ENCODE assay signal across 8 mouse cellular contexts in genomic region chr16:63857561-63857960, GRCm38 (mm10). TPM values are rescaled to one million over a fixed set of nuclear protein-coding genes. Genes with fewer than 3 reads are reported as not detected.
DNase-seq lines count a peak whose midpoint lies in the region; ATAC-seq lines count a peak whose summit lies in the region.

No protein-coding gene starts in this region.

- H3K9me3 ChIP-seq in limb, embryonic 10.5 days (replicated peaks), result no peaks in the 10 kb centered on the region
- H3K9me3 ChIP-seq in neural tube, embryonic 12.5 days, result no peaks in the 10 kb centered on the region

- peaks cover 29% of the 10 kb centered on the region; the same call in 1 of the 2 replicates for H3K27me3 ChIP-seq in limb, embryonic 10.5 days (ENCODE audit: low read depth, poor library complexity, severe bottlenecking)
- H3K27me3 ChIP-seq in neural tube, embryonic 12.5 days (replicated peaks), result no peaks in the 10 kb centered on the region

- DNase-seq in cerebellum, adult 11-12 months, result no peak
- DNase-seq in right cerebral cortex, adult 18-20 months, result peak; percentile 10
- DNase-seq in right cerebral cortex, postnatal 14 days, result no peak
- DNase-seq in limb, embryonic 10.5 days (ENCODE audit: low spot score), result no peak
- DNase-seq in urinary bladder, postnatal 4 days (ENCODE audit: low spot score in 2 of 2), result no peak
- no peak for DNase-seq in right cerebral cortex, postnatal 25 days

- H3K4me1 ChIP-seq in limb, embryonic 10.5 days, result peaks cover 35% of the 10 kb centered on the region
- peaks cover 4% of the 10 kb centered on the region; the same call in 1 of the 2 replicates for H3K4me1 ChIP-seq in neural tube, embryonic 12.5 days

- peak; percentile 23; the same call in 1 of the 2 replicates for ATAC-seq in cerebellum, adult (ENCODE audit: insufficient number of reproducible peaks, low FRiP score, low TSS enrichment)
- ATAC-seq in neural tube, embryonic 12.5 days (ENCODE audit: low FRiP score, low read depth), result peak; percentile 45

- under 1% methylated on average over 11 of the region's 11 CpGs for WGBS in limb, embryonic 10.5 days
- under 1% methylated on average over 11 of the region's 11 CpGs for WGBS in neural tube, embryonic 12.5 days

- peak overlapping the region; percentile 62 for H3K4me3 ChIP-seq in limb, embryonic 10.5 days
- H3K4me3 ChIP-seq in neural tube, embryonic 12.5 days, result peak overlapping the region; percentile 59

- H3K36me3 ChIP-seq in limb, embryonic 10.5 days, result no peaks in the 10 kb centered on the region
- H3K36me3 ChIP-seq in neural tube, embryonic 12.5 days, result no peaks in the 10 kb centered on the region

- peak overlapping the region; percentile 64 for H3K9ac ChIP-seq in neural tube, embryonic 12.5 days

- H3K4me2 ChIP-seq in neural tube, embryonic 12.5 days (replicated peaks), result peak overlapping the region; percentile 73

- H3K27ac ChIP-seq in limb, embryonic 10.5 days, result peak overlapping the region; percentile 84
- H3K27ac ChIP-seq in neural tube, embryonic 12.5 days, result peak overlapping the region; percentile 69

RNA-seq across cellular contexts. Expression of gene Epha3, which starts 6.4 kb away (rescaled TPM):
- polyA plus RNA-seq in limb, embryonic 10.5 days (2016; fragmentation: Nextera tagmentation; extraction: Ambion mirVana), result 10.4 and 14.2 TPM in 2 replicates
- polyA plus RNA-seq in neural tube, embryonic 12.5 days (2016; fragmentation: Nextera tagmentation; extraction: Ambion mirVana), result 57.1 and 61.9 TPM in 2 replicates
